Mouse (Mus musculus) layer of hippocampus, adult 2 months (tissue): Measurements from ENCODE around the gene Ube4a. TPM values are rescaled to one million over a fixed set of nuclear protein-coding genes. Genes with fewer than 3 reads are reported as not detected.

Source experiments
- DNase-seq, 2 experiments: peaks; one replicate each; pipeline ENCODE4 v3.0.0; 2022; ENCODE audit warnings: low spot score in 2 of 2
- H3K27ac ChIP-seq: fragments of 200-600 bp; 2 replicates; pipeline ENCODE4 v1.8.1; 2022
- H3K4me3 ChIP-seq: fragments of 200-600 bp; 2 replicates; pipeline ENCODE4 v1.8.1; 2022; ENCODE audit warnings: mild to moderate bottlenecking
- CTCF ChIP-seq: fragments of 200-600 bp; conservative IDR thresholded peaks from 2 replicates; pipeline ENCODE4 v1.8.1; 2022; ENCODE audit warnings: antibody characterized with exemption, mild to moderate bottlenecking, moderate library complexity
- total RNA-seq, 2 experiments: library from RNA; stranded (reverse); gene quantifications; 2 replicates each; pipeline ENCODE4 v1.2.3; 2021

The Ube4a gene
- total RNA-seq, 2 experiments from 2014 or later = 73.0 to 75.2 TPM

- TF ChIP-seq CTCF = no peak
- Histone ChIP-seq H3K4me3 (no peak overlapping the region), H3K27ac (0 out of 2 replicates have a peak overlapping the region, but pooled peaks have one; percentile 12)
- DNase-seq = no peak
Observed at GRCm38 (mm10) chr9:44914706-44915105, 50.7 kb downstream of the Ube4a start.

GRCm38 (mm10) chr9:44911365-44911764, 54.0 kb downstream of the Ube4a start:
- Histone ChIP-seq H3K27ac (no peak overlapping the region), H3K4me3 (no peak overlapping the region)
- DNase-seq = no peak
- no peak for TF ChIP-seq CTCF

- peak; percentile 46 to 78 for DNase-seq
- Histone ChIP-seq H3K27ac (peak overlapping the region; percentile 79), H3K4me3 (no peak overlapping the region)
- TF ChIP-seq CTCF = no peak
Observed at GRCm38 (mm10) chr9:44905620-44906019, 59.8 kb downstream of the Ube4a start.

GRCm38 (mm10) chr9:44904964-44905363, 60.4 kb downstream of the Ube4a start:
- H3K4me3 ChIP-seq = no peak overlapping the region
- TF ChIP-seq CTCF = no peak
- peak overlapping the region; percentile 79 for H3K27ac ChIP-seq
- peak; percentile 63 to 83 for DNase-seq

- TF ChIP-seq CTCF = no peak
- no peak for DNase-seq
- Histone ChIP-seq H3K27ac (no peak overlapping the region), H3K4me3 (no peak overlapping the region)
Observed at GRCm38 (mm10) chr9:44903856-44904255, 61.5 kb downstream of the Ube4a start.

GRCm38 (mm10) chr9:44900402-44900801, 65.0 kb downstream of the Ube4a start:
- Histone ChIP-seq H3K27ac (no peak overlapping the region), H3K4me3 (no peak overlapping the region)
- DNase-seq = no peak
- peak; percentile 65 for TF ChIP-seq CTCF

GRCm38 (mm10) chr9:44899716-44900115, 65.7 kb downstream of the Ube4a start:
- DNase-seq = no peak
- Histone ChIP-seq H3K27ac (no peak overlapping the region), H3K4me3 (no peak overlapping the region)
- TF ChIP-seq CTCF = no peak

- DNase-seq = no peak
- Histone ChIP-seq H3K4me3 (no peak overlapping the region), H3K27ac (peak overlapping the region; percentile 36; the same call in 1 of the 2 replicates)
- peak; percentile 59 for TF ChIP-seq CTCF
Observed at GRCm38 (mm10) chr9:44897024-44897423, 68.4 kb downstream of the Ube4a start.

- TF ChIP-seq CTCF = no peak
- H3K4me3 ChIP-seq = no peak overlapping the region
- no peak overlapping the region for H3K27ac ChIP-seq
- DNase-seq = no peak
Observed at GRCm38 (mm10) chr9:44892664-44893063, 72.7 kb downstream of the Ube4a start.

GRCm38 (mm10) chr9:44891210-44891609, 74.2 kb downstream of the Ube4a start:
- DNase-seq = no peak
- H3K27ac ChIP-seq = no peak overlapping the region
- TF ChIP-seq CTCF = no peak
- H3K4me3 ChIP-seq = no peak overlapping the region

GRCm38 (mm10) chr9:44890122-44890521, 75.3 kb downstream of the Ube4a start:
- no peak for DNase-seq
- TF ChIP-seq CTCF = no peak
- no peak overlapping the region for H3K27ac ChIP-seq
- H3K4me3 ChIP-seq = no peak overlapping the region

- TF ChIP-seq CTCF = no peak
- H3K27ac ChIP-seq = no peak overlapping the region
- H3K4me3 ChIP-seq = no peak overlapping the region
- DNase-seq = no peak
Observed at GRCm38 (mm10) chr9:44888114-44888624, 77.2 kb downstream of the Ube4a start.

GRCm38 (mm10) chr9:44882981-44883569, 82.3 kb downstream of the Ube4a start:
- no peak for TF ChIP-seq CTCF
- peak; percentile 71 to 77 for DNase-seq
- Histone ChIP-seq H3K27ac (peak overlapping the region; percentile 100), H3K4me3 (peak overlapping the region; percentile 94)

- Histone ChIP-seq H3K27ac (peak overlapping the region; percentile 100), H3K4me3 (peak overlapping the region; percentile 94)
- TF ChIP-seq CTCF = peak; percentile 52
- DNase-seq = peak in 1 of 2 experiments; percentile 46
Observed at GRCm38 (mm10) chr9:44882436-44882980, 82.9 kb downstream of the Ube4a start.
